Mouse (Mus musculus): Measurements from ENCODE around the gene Arhgap17. TPM values are rescaled to one million over a fixed set of nuclear protein-coding genes. Genes with fewer than 3 reads are reported as not detected.

Gene Arhgap17
- polyA plus RNA-seq, 1 experiment from 2014 or later = 17.6 TPM

DNA sequence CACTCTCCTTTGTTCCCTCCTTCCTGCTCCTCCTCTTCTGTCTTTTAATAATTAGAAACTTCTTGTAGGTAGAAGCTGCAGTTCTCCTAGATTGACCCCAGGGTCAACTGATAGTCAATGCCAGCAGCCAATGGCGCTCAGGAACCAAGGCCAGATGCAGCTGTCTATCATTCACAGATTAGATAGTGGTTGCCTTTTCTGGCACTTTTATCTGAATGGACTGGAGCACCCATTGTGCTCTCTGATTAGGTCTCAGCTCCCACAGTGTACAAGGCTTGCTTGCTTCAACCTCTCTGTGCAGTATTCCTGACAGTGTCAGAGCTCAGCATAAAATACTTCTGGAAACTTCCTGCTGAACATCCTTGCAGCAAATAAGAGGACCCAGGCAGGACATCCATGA is 124.9 kb downstream of the Arhgap17 start:
- H3K4me3 ChIP-seq (replicated peaks; ENCODE audit: low read depth, low read length) = no peak overlapping the region
- H3K36me3 ChIP-seq (ENCODE audit: insufficient read depth, low read length) = no peaks in the 10 kb centered on the region
- no peak overlapping the region for H3K27ac ChIP-seq
- H3K4me2 ChIP-seq (ENCODE audit: low read length) = no peak overlapping the region
- no peaks in the 10 kb centered on the region for H3K4me1 ChIP-seq (replicated peaks; ENCODE audit: insufficient read depth, low read length)
- 81% methylated on average over 1 of the region's 1 CpGs for WGBS
- H3K27me3 ChIP-seq (ENCODE audit: insufficient read depth, low read length) = no peaks in the 10 kb centered on the region
- H3K9me3 ChIP-seq (replicated peaks; ENCODE audit: low read length) = no peaks in the 10 kb centered on the region
- no peak for ATAC-seq (replicated peaks; ENCODE audit: low FRiP score, low read depth)
- H3K9ac ChIP-seq (ENCODE audit: low read depth, low read length) = no peak overlapping the region
- no peak for TF ChIP-seq CTCF (IDR thresholded peaks at IDR 0.05; ENCODE audit: low read depth)
- no peak for DNase-seq (ENCODE audit: low spot score)

GRCm38 (mm10) chr7:123242241-123242640 is 127.5 kb downstream of the Arhgap17 start:
- 87% methylated on average over 7 of the region's 7 CpGs for WGBS
- no peak for DNase-seq (ENCODE audit: low spot score)

DNA sequence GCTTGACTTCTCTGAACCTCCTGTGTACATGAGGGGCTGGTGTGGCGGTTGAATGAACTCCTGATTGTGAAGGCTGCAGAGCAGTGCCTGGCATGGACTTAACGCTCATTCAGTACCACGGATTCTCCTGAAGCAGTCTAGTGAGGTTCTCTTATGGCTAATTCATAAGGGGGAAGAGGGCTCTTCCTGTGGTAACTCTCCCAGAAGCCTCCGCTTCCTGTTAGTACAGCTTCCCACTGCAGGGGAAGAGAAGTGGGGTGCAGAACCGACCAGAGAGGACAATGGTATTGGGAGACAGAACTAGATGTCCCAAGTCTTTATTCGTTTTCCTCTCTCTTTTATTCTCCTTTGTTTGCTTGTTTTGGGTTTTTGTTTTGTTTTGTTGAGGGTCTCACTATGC is 129.7 kb downstream of the Arhgap17 start:
- Histone ChIP-seq H3K9me3 (replicated peaks; ENCODE audit: low read length) (no peaks in the 10 kb centered on the region), H3K27me3 (ENCODE audit: insufficient read depth, low read length) (no peaks in the 10 kb centered on the region), H3K27ac (no peak overlapping the region), H3K9ac (ENCODE audit: low read depth, low read length) (no peak overlapping the region), H3K4me2 (ENCODE audit: low read length) (no peak overlapping the region), H3K4me1 (replicated peaks; ENCODE audit: insufficient read depth, low read length) (no peaks in the 10 kb centered on the region), H3K4me3 (replicated peaks; ENCODE audit: low read depth, low read length) (no peak overlapping the region), H3K36me3 (ENCODE audit: insufficient read depth, low read length) (no peaks in the 10 kb centered on the region)
- TF ChIP-seq CTCF (IDR thresholded peaks at IDR 0.05; ENCODE audit: low read depth) = no peak
- DNase-seq (ENCODE audit: low spot score) (no peak), ATAC-seq (replicated peaks; ENCODE audit: low FRiP score, low read depth) (no peak)
- WGBS = 70% methylated on average over 6 of the region's 6 CpGs

More at GRCm38 (mm10) chr7:123242241-123242640, 127.5 kb downstream of the Arhgap17 start:
- H3K4me1 ChIP-seq (replicated peaks; ENCODE audit: insufficient read depth, low read length) = no peaks in the 10 kb centered on the region
- H3K9ac ChIP-seq (ENCODE audit: low read depth, low read length) = no peak overlapping the region
- no peak for ATAC-seq (replicated peaks; ENCODE audit: low FRiP score, low read depth)
- H3K4me2 ChIP-seq (ENCODE audit: low read length) = no peak overlapping the region
- no peaks in the 10 kb centered on the region for H3K27me3 ChIP-seq (ENCODE audit: insufficient read depth, low read length)
- H3K9me3 ChIP-seq (replicated peaks; ENCODE audit: low read length) = no peaks in the 10 kb centered on the region
- no peaks in the 10 kb centered on the region for H3K36me3 ChIP-seq (ENCODE audit: insufficient read depth, low read length)
- TF ChIP-seq CTCF (IDR thresholded peaks at IDR 0.05; ENCODE audit: low read depth) = no peak
- H3K27ac ChIP-seq = no peak overlapping the region
- H3K4me3 ChIP-seq (replicated peaks; ENCODE audit: low read depth, low read length) = no peak overlapping the region

DNA sequence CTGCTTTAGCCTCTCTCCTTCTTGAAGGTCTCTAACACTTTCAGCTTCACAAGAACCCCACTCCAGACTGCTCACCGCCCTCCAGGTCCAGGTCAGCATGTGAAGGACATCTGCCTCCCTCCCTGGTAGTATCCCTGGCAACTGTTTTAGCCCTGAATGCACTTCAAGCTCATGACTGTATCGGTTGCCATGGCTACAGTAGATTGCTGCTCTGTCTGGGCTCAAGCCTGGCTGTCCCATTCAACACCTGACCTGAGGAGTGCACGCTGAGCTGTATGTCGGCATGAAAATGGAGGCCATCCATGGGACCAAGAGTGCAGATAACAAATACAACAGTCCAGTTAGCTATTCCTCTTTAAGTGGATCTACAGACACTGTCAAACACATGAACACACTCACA is 131.1 kb downstream of the Arhgap17 start:
- Histone ChIP-seq H3K36me3 (ENCODE audit: insufficient read depth, low read length) (no peaks in the 10 kb centered on the region), H3K4me3 (replicated peaks; ENCODE audit: low read depth, low read length) (no peak overlapping the region), H3K27ac (no peak overlapping the region), H3K4me1 (replicated peaks; ENCODE audit: insufficient read depth, low read length) (no peaks in the 10 kb centered on the region), H3K9me3 (replicated peaks; ENCODE audit: low read length) (no peaks in the 10 kb centered on the region), H3K27me3 (ENCODE audit: insufficient read depth, low read length) (no peaks in the 10 kb centered on the region), H3K4me2 (ENCODE audit: low read length) (no peak overlapping the region), H3K9ac (ENCODE audit: low read depth, low read length) (no peak overlapping the region)
- no peak for ATAC-seq (replicated peaks; ENCODE audit: low FRiP score, low read depth)
- WGBS = 86% methylated on average over 4 of the region's 4 CpGs
- DNase-seq (ENCODE audit: low spot score) = no peak
- no peak for TF ChIP-seq CTCF (IDR thresholded peaks at IDR 0.05; ENCODE audit: low read depth)

DNA sequence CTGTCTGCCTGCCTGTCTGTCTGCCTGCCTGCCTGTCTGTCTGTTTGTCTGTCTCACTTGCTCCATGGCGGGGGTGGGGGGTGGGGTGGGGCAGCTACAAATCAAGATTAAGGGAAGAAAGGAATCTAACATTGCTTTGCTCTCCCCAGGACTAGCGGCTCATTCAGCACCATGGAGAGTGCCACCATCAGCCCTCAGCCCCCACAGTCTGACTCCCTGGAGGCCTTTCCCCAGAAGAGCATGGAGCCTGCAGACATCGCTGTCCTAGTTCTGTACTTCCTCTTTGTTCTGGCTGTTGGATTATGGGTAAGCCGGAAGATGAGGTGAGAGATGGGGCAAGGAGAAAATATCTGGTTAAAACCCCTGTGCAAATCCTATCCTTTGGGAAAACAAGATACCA is 134.3 kb downstream of the Arhgap17 start:
- H3K4me1 ChIP-seq (replicated peaks; ENCODE audit: insufficient read depth, low read length) = no peaks in the 10 kb centered on the region
- H3K27ac ChIP-seq = no peak overlapping the region
- H3K4me3 ChIP-seq (replicated peaks; ENCODE audit: low read depth, low read length) = no peak overlapping the region
- no peaks in the 10 kb centered on the region for H3K27me3 ChIP-seq (ENCODE audit: insufficient read depth, low read length)
- no peak for TF ChIP-seq CTCF (IDR thresholded peaks at IDR 0.05; ENCODE audit: low read depth)
- WGBS = 21% methylated on average over 4 of the region's 4 CpGs
- DNase-seq (ENCODE audit: low spot score) (peak; percentile 74), ATAC-seq (replicated peaks; ENCODE audit: low FRiP score, low read depth) (no peak)
- H3K4me2 ChIP-seq (ENCODE audit: low read length) = no peak overlapping the region
- no peaks in the 10 kb centered on the region for H3K9me3 ChIP-seq (replicated peaks; ENCODE audit: low read length)
- H3K36me3 ChIP-seq (ENCODE audit: insufficient read depth, low read length) = no peaks in the 10 kb centered on the region
- H3K9ac ChIP-seq (ENCODE audit: low read depth, low read length) = no peak overlapping the region

Other genes starting within 250 kb of the Arhgap17 start
- 51.3 and 58.0 TPM in 2 replicates for gene Tnrc6a, start 246.0 kb downstream of the Arhgap17 start, polyA plus RNA-seq (2015; fragmentation: Nextera tagmentation; extraction: Ambion mirVana)
- gene Slc5a11, start 155.1 kb downstream of the Arhgap17 start, polyA plus RNA-seq (2015; fragmentation: Nextera tagmentation; extraction: Ambion mirVana) = 7.2 and 8.8 TPM in 2 replicates
- 57.0 and 58.2 TPM in 2 replicates for gene Lcmt1, start 131 bp downstream of the Arhgap17 start, polyA plus RNA-seq (2015; fragmentation: Nextera tagmentation; extraction: Ambion mirVana)
- 0.56 and 0.99 TPM in 2 replicates for gene Aqp8, start 92.4 kb upstream of the Arhgap17 start, polyA plus RNA-seq (2015; fragmentation: Nextera tagmentation; extraction: Ambion mirVana)
- 1.3 and 1.4 TPM in 2 replicates for gene Zkscan2, start 130.5 kb upstream of the Arhgap17 start, polyA plus RNA-seq (2015; fragmentation: Nextera tagmentation; extraction: Ambion mirVana)

All from kidney, postnatal 0 days (tissue).